Mouse (Mus musculus): ENCODE results near the gene Nags. TPM values are rescaled to one million over a fixed set of nuclear protein-coding genes. Genes with fewer than 3 reads are reported as not detected.

Nags gene
- polyA plus RNA-seq, 1 experiment from 2014 or later, result not detected

- H3K4me2 ChIP-seq (ENCODE audit: low read depth, low read length), result no peak overlapping the region
- H3K36me3 ChIP-seq (ENCODE audit: control insufficient read depth, insufficient read depth, low read length), result no peaks in the 10 kb centered on the region
- 87% methylated on average over 8 of the region's 8 CpGs for WGBS
- H3K27ac ChIP-seq (ENCODE audit: low read depth, low read length), result no peak overlapping the region
- no peaks in the 10 kb centered on the region for H3K27me3 ChIP-seq (ENCODE audit: control insufficient read depth, insufficient read depth, low read length)
- no peak for ATAC-seq (ENCODE audit: low read depth)
- H3K4me3 ChIP-seq (ENCODE audit: low read depth, low read length), result no peak overlapping the region
- no peak overlapping the region for H3K9ac ChIP-seq (replicated peaks; ENCODE audit: low read depth, low read length)
- H3K9me3 ChIP-seq (ENCODE audit: control insufficient read depth, low read length), result no peaks in the 10 kb centered on the region
- no peaks in the 10 kb centered on the region for H3K4me1 ChIP-seq (ENCODE audit: control insufficient read depth, insufficient read depth, low read length)
These were observed 29.1 kb upstream of the Nags start for GRCm38 (mm10) chr11:102116241-102116640.

- Histone ChIP-seq H3K4me2 (ENCODE audit: low read depth, low read length) (no peak overlapping the region), H3K27ac (ENCODE audit: low read depth, low read length) (no peak overlapping the region), H3K4me3 (ENCODE audit: low read depth, low read length) (no peak overlapping the region), H3K27me3 (ENCODE audit: control insufficient read depth, insufficient read depth, low read length) (no peaks in the 10 kb centered on the region), H3K36me3 (ENCODE audit: control insufficient read depth, insufficient read depth, low read length) (no peaks in the 10 kb centered on the region), H3K9me3 (ENCODE audit: control insufficient read depth, low read length) (no peaks in the 10 kb centered on the region), H3K4me1 (ENCODE audit: control insufficient read depth, insufficient read depth, low read length) (no peaks in the 10 kb centered on the region), H3K9ac (replicated peaks; ENCODE audit: low read depth, low read length) (no peak overlapping the region)
- no peak for ATAC-seq (ENCODE audit: low read depth)
- 90% methylated on average over 6 of the region's 6 CpGs for WGBS
These were observed 27.9 kb upstream of the Nags start for GRCm38 (mm10) chr11:102117386-102117785.

GRCm38 (mm10) chr11:102134516-102134915, 10.8 kb upstream of the Nags start:
- no peak overlapping the region for H3K4me3 ChIP-seq (ENCODE audit: low read depth, low read length)
- no peak overlapping the region; the same call in 1 of the 2 replicates for H3K9ac ChIP-seq (replicated peaks; ENCODE audit: low read depth, low read length)
- WGBS, result 23% methylated on average over 4 of the region's 4 CpGs
- H3K4me1 ChIP-seq (ENCODE audit: control insufficient read depth, insufficient read depth, low read length), result no peaks in the 10 kb centered on the region
- no peaks in the 10 kb centered on the region for H3K36me3 ChIP-seq (ENCODE audit: control insufficient read depth, insufficient read depth, low read length)
- H3K4me2 ChIP-seq (ENCODE audit: low read depth, low read length), result no peak overlapping the region
- H3K27ac ChIP-seq (ENCODE audit: low read depth, low read length), result no peak overlapping the region
- no peaks in the 10 kb centered on the region for H3K27me3 ChIP-seq (ENCODE audit: control insufficient read depth, insufficient read depth, low read length)
- no peaks in the 10 kb centered on the region for H3K9me3 ChIP-seq (ENCODE audit: control insufficient read depth, low read length)
- no peak for ATAC-seq (ENCODE audit: low read depth)

- H3K4me3 ChIP-seq (ENCODE audit: low read depth, low read length), result peak overlapping the region; percentile 15
- H3K27ac ChIP-seq (ENCODE audit: low read depth, low read length), result no peak overlapping the region
- ATAC-seq (ENCODE audit: low read depth), result 0 out of 2 replicates have a peak, but pooled peaks have one; percentile 38
- H3K9ac ChIP-seq (replicated peaks; ENCODE audit: low read depth, low read length), result 0 out of 2 replicates have a peak overlapping the region, but pooled peaks have one; percentile 16
- H3K27me3 ChIP-seq (ENCODE audit: control insufficient read depth, insufficient read depth, low read length), result 0 out of 2 replicates have a peak, but pooled peaks cover 2% of the 10 kb centered on the region
- H3K4me2 ChIP-seq (ENCODE audit: low read depth, low read length), result peak overlapping the region; percentile 49
- no peaks in the 10 kb centered on the region for H3K4me1 ChIP-seq (ENCODE audit: control insufficient read depth, insufficient read depth, low read length)
- 50% methylated on average over 13 of the region's 13 CpGs for WGBS
- H3K9me3 ChIP-seq (ENCODE audit: control insufficient read depth, low read length), result no peaks in the 10 kb centered on the region
- no peaks in the 10 kb centered on the region for H3K36me3 ChIP-seq (ENCODE audit: control insufficient read depth, insufficient read depth, low read length)
These were observed 7.5 kb upstream of the Nags start for GRCm38 (mm10) chr11:102137625-102138446.

- peak overlapping the region; percentile 49 for H3K4me2 ChIP-seq (ENCODE audit: low read depth, low read length)
- peak; percentile 73; the same call in 1 of the 2 replicates for ATAC-seq (ENCODE audit: low read depth)
- under 1% methylated on average over 18 of the region's 18 CpGs for WGBS
These were observed 6.9 kb upstream of the Nags start for GRCm38 (mm10) chr11:102138447-102138740.

DNA sequence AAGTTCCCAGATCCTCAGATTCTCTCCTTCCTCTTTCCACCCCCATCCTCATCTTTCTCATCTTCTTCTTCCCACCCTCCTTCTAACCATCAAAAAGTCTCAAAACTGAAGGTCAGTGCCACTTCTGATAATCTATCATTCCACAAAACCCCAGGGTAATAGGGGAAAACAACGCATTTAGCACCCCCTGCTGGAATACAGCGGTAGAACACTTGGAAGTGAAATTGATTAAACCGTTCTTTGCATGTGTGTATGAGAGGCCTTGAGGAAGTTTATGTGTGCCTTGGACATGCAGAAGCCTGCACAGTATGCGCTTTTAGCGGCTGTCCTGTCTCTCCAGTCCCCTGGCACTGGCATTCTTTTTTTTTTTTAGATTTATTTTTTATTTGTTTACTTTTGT, 4.8 kb upstream of the Nags start:
- no peak overlapping the region for H3K4me3 ChIP-seq (ENCODE audit: low read depth, low read length)
- no peaks in the 10 kb centered on the region for H3K4me1 ChIP-seq (ENCODE audit: control insufficient read depth, insufficient read depth, low read length)
- H3K4me2 ChIP-seq (ENCODE audit: low read depth, low read length), result no peak overlapping the region
- WGBS, result 5% methylated on average over 5 of the region's 5 CpGs
- H3K27ac ChIP-seq (ENCODE audit: low read depth, low read length), result no peak overlapping the region
- ATAC-seq (ENCODE audit: low read depth), result no peak
- H3K9ac ChIP-seq (replicated peaks; ENCODE audit: low read depth, low read length), result no peak overlapping the region
- H3K27me3 ChIP-seq (ENCODE audit: control insufficient read depth, insufficient read depth, low read length), result peaks cover 12% of the 10 kb centered on the region
- no peaks in the 10 kb centered on the region for H3K36me3 ChIP-seq (ENCODE audit: control insufficient read depth, insufficient read depth, low read length)
- no peaks in the 10 kb centered on the region for H3K9me3 ChIP-seq (ENCODE audit: control insufficient read depth, low read length)

More at GRCm38 (mm10) chr11:102138447-102138740, 6.9 kb upstream of the Nags start:
- peak overlapping the region; percentile 15 for H3K4me3 ChIP-seq (ENCODE audit: low read depth, low read length)
- H3K36me3 ChIP-seq (ENCODE audit: control insufficient read depth, insufficient read depth, low read length), result no peaks in the 10 kb centered on the region
- H3K27me3 ChIP-seq (ENCODE audit: control insufficient read depth, insufficient read depth, low read length), result 0 out of 2 replicates have a peak, but pooled peaks cover 2% of the 10 kb centered on the region
- 0 out of 2 replicates have a peak overlapping the region, but pooled peaks have one; percentile 16 for H3K9ac ChIP-seq (replicated peaks; ENCODE audit: low read depth, low read length)
- no peak overlapping the region for H3K27ac ChIP-seq (ENCODE audit: low read depth, low read length)
- no peaks in the 10 kb centered on the region for H3K9me3 ChIP-seq (ENCODE audit: control insufficient read depth, low read length)
- no peaks in the 10 kb centered on the region for H3K4me1 ChIP-seq (ENCODE audit: control insufficient read depth, insufficient read depth, low read length)

- H3K27ac ChIP-seq (ENCODE audit: low read depth, low read length), result no peak overlapping the region
- H3K9ac ChIP-seq (replicated peaks; ENCODE audit: low read depth, low read length), result no peak overlapping the region
- H3K36me3 ChIP-seq (ENCODE audit: control insufficient read depth, insufficient read depth, low read length), result no peaks in the 10 kb centered on the region
- ATAC-seq (ENCODE audit: low read depth), result no peak
- WGBS, result 77% methylated on average over 7 of the region's 7 CpGs
- no peaks in the 10 kb centered on the region for H3K9me3 ChIP-seq (ENCODE audit: control insufficient read depth, low read length)
- no peak overlapping the region for H3K4me3 ChIP-seq (ENCODE audit: low read depth, low read length)
- H3K27me3 ChIP-seq (ENCODE audit: control insufficient read depth, insufficient read depth, low read length), result peaks cover 23% of the 10 kb centered on the region
- no peak overlapping the region for H3K4me2 ChIP-seq (ENCODE audit: low read depth, low read length)
- H3K4me1 ChIP-seq (ENCODE audit: control insufficient read depth, insufficient read depth, low read length), result no peaks in the 10 kb centered on the region
These were observed 3.0 kb upstream of the Nags start for GRCm38 (mm10) chr11:102142355-102142754.

- no peaks in the 10 kb centered on the region for H3K4me1 ChIP-seq (ENCODE audit: control insufficient read depth, insufficient read depth, low read length)
- WGBS, result 25% methylated on average over 13 of the region's 13 CpGs
- no peak overlapping the region for H3K9ac ChIP-seq (replicated peaks; ENCODE audit: low read depth, low read length)
- peaks cover 44% of the 10 kb centered on the region for H3K27me3 ChIP-seq (ENCODE audit: control insufficient read depth, insufficient read depth, low read length)
- H3K4me3 ChIP-seq (ENCODE audit: low read depth, low read length), result no peak overlapping the region
- H3K36me3 ChIP-seq (ENCODE audit: control insufficient read depth, insufficient read depth, low read length), result no peaks in the 10 kb centered on the region
- H3K9me3 ChIP-seq (ENCODE audit: control insufficient read depth, low read length), result no peaks in the 10 kb centered on the region
- no peak overlapping the region for H3K4me2 ChIP-seq (ENCODE audit: low read depth, low read length)
- H3K27ac ChIP-seq (ENCODE audit: low read depth, low read length), result no peak overlapping the region
- ATAC-seq (ENCODE audit: low read depth), result no peak
These were observed 299 bp upstream of the Nags start for GRCm38 (mm10) chr11:102144957-102145470.

DNA sequence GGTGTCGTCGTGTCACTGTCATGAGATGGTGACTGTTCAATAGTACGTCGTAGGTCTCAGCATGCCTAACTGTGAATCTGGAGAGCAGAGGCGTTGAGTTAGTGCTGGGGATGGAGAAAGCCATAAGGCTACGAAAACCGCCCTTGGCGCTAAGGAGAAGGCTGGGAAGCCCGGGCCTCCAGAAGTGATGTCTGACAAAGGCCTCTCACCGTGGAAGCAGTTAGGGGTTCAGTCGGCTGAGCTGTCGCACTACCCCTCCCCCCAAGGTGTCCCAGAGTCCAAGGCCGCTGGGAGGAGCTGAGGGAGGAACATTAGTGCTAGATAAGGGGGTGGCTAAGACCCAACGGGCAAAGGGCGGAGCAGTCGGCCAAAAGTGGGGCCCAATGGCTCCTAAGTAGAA, 692 bp downstream of the Nags start:
- Histone ChIP-seq H3K9ac (replicated peaks; ENCODE audit: low read depth, low read length) (no peak overlapping the region), H3K36me3 (ENCODE audit: control insufficient read depth, insufficient read depth, low read length) (no peaks in the 10 kb centered on the region), H3K27ac (ENCODE audit: low read depth, low read length) (no peak overlapping the region), H3K4me1 (ENCODE audit: control insufficient read depth, insufficient read depth, low read length) (no peaks in the 10 kb centered on the region), H3K4me3 (ENCODE audit: low read depth, low read length) (no peak overlapping the region), H3K4me2 (ENCODE audit: low read depth, low read length) (no peak overlapping the region), H3K27me3 (ENCODE audit: control insufficient read depth, insufficient read depth, low read length) (peaks cover 44% of the 10 kb centered on the region), H3K9me3 (ENCODE audit: control insufficient read depth, low read length) (no peaks in the 10 kb centered on the region)
- ATAC-seq (ENCODE audit: low read depth), result no peak
- WGBS, result 5% methylated on average over 16 of the region's 16 CpGs
